Comparison of ENCODE assay signal across 9 mouse cellular contexts in the genomic region with DNA sequence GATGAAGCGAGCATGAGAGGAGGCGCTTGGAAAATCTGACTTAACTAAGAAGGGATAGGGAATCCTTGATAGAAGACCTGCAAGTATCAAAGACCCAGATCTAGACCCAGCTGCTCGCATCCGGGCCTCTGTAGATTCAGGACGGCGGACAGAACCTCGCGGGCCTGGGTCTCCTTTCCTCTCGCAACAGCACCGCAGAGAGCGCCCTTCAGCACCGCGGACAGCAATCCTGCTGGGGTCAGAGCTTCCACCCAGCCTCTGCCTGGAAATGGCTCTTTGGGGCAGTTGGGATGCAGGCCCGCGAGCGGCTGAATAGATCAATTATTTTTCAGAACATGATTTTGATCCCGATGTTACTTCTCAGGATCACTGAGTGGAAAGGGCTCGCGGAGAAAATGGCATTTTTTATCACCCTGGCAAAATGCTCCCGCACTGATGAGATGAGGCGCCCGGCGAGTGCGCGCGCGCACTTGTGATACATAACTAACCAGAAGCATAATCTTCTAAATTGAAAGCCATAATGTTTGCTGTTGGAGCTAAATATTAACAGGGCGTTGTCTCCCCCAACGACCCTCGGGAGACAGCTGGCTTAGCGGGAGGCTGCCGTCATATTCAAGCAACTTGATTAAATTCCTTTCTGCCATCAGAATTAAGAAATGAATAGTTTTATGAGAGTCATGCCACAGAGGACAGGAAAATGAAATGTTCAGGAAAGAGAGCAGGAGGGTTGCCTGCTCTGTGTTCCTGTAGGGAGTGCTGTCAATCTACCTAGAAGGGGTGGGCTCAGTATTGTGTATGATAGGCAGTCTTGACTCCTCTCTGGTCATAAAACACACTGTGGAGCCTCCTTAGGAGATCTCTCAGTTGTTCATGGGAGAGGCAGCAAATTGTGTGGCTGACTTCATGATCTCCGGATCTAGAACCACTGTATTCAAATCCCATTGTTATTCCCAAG.
DNase-seq lines count a peak whose midpoint lies in the region; ATAC-seq and TF ChIP-seq lines count a peak whose summit lies in the region.
"Had no signal": no experiment of that assay in that cellular context is flagged by ENCODE, and none has a peak within 500 bp of the region (broad histone marks: within the 10 kb centered on the region; RNA-seq: fewer than 3 reads in every experiment).

No protein-coding gene starts in this region.

- H3K36me3 ChIP-seq in hindbrain, embryonic 13.5 days: no peaks in the 10 kb centered on the region
- no peaks in the 10 kb centered on the region for H3K36me3 ChIP-seq in liver, embryonic 14.5 days (replicated peaks; ENCODE audit: control insufficient read depth, insufficient read depth, low read depth)
- H3K36me3 ChIP-seq in neural tube, embryonic 15.5 days: no peaks in the 10 kb centered on the region

- no peaks in the 10 kb centered on the region for H3K9me3 ChIP-seq in hindbrain, embryonic 13.5 days
- no peaks in the 10 kb centered on the region for H3K9me3 ChIP-seq in liver, embryonic 14.5 days (ENCODE audit: control insufficient read depth, low read length)
- H3K9me3 ChIP-seq in neural tube, embryonic 15.5 days (replicated peaks): no peaks in the 10 kb centered on the region

- H3K4me1 ChIP-seq in hindbrain, embryonic 13.5 days (replicated peaks): peaks cover 30% of the 10 kb centered on the region
- no peaks in the 10 kb centered on the region for H3K4me1 ChIP-seq in liver, embryonic 14.5 days (replicated peaks; ENCODE audit: control insufficient read depth in 2 of 2, insufficient read depth in 2 of 2, low read length in 1 of 2)
- H3K4me1 ChIP-seq in neural tube, embryonic 15.5 days: peaks cover 31% of the 10 kb centered on the region
- H3K4me1 ChIP-seq: megakaryocyte, embryonic 14.5 days had no signal

- H3K4me2 ChIP-seq in hindbrain, embryonic 13.5 days: peak overlapping the region; percentile 36
- H3K4me2 ChIP-seq in liver, embryonic 14.5 days (ENCODE audit: low read depth): no peak overlapping the region
- H3K4me2 ChIP-seq in neural tube, embryonic 15.5 days: peak overlapping the region; percentile 48

- H3K27ac ChIP-seq in hindbrain, embryonic 13.5 days: peak overlapping the region; percentile 66
- no peak overlapping the region for H3K27ac ChIP-seq in liver, embryonic 14.5 days
- peak overlapping the region; percentile 70 for H3K27ac ChIP-seq in neural tube, embryonic 15.5 days (replicated peaks)

- H3K4me3 ChIP-seq in hindbrain, embryonic 13.5 days: peak overlapping the region; percentile 8
- H3K4me3 ChIP-seq in liver, embryonic 14.5 days (ENCODE audit: insufficient read depth in 1 of 2, low read depth in 2 of 2, low read length in 2 of 2): no peak overlapping the region
- H3K4me3 ChIP-seq in neural tube, embryonic 15.5 days (replicated peaks): no peak overlapping the region
- H3K4me3 ChIP-seq: megakaryocyte, embryonic 14.5 days had no signal

- ATAC-seq in cerebellum, adult (ENCODE audit: insufficient number of reproducible peaks, low FRiP score, low TSS enrichment): no peak
- no peak for ATAC-seq in hindbrain, embryonic 13.5 days (ENCODE audit: low FRiP score)
- ATAC-seq in liver, embryonic 14.5 days (ENCODE audit: insufficient read depth): no peak
- ATAC-seq in neural tube, embryonic 15.5 days (ENCODE audit: low FRiP score): peak; percentile 53
- ATAC-seq in frontal cortex, adult (ENCODE audit: low TSS enrichment): no peak

- peak overlapping the region; percentile 40; the same call in 1 of the 2 replicates for H3K9ac ChIP-seq in hindbrain, embryonic 13.5 days
- no peak overlapping the region for H3K9ac ChIP-seq in liver, embryonic 14.5 days (replicated peaks)
- no peak overlapping the region for H3K9ac ChIP-seq in neural tube, embryonic 15.5 days (replicated peaks)

- 14% methylated on average over 33 of the region's 33 CpGs for WGBS in hindbrain, embryonic 13.5 days
- WGBS in liver, embryonic 14.5 days (ENCODE audit: insufficient replicate concordance): 22% methylated on average over 33 of the region's 33 CpGs
- 8% methylated on average over 33 of the region's 33 CpGs for WGBS in neural tube, embryonic 15.5 days

- DNase-seq in cerebellum, postnatal 25 days: peak; percentile 15 to 43
- DNase-seq in ES-CJ7 (ENCODE audit: low read depth, low spot score): peak; percentile 87
- peak; percentile 90 for DNase-seq in embryo, embryonic 9.5 days (ENCODE audit: extremely low spot score)
- peak in 2 of 3 experiments; percentile 1 to 7 for DNase-seq in liver, embryonic 14.5 days (ENCODE audit: low read depth in 3 of 3, low spot score in 3 of 3)

- peaks cover 23% of the 10 kb centered on the region for H3K27me3 ChIP-seq in hindbrain, embryonic 13.5 days
- no peaks in the 10 kb centered on the region for H3K27me3 ChIP-seq in liver, embryonic 14.5 days (ENCODE audit: control insufficient read depth, insufficient read depth, low read length)
- H3K27me3 ChIP-seq in neural tube, embryonic 15.5 days (replicated peaks): 0 out of 2 replicates have a peak, but pooled peaks cover 2% of the 10 kb centered on the region

- no peak for TF ChIP-seq EP300 in liver, embryonic 14.5 days (IDR thresholded peaks at IDR 0.05; ENCODE audit: low read depth)

- TF ChIP-seq CTCF in liver, embryonic 14.5 days (IDR thresholded peaks at IDR 0.05; ENCODE audit: low read depth): no peak

Comparison
In these comparisons a context has a peak if more than half of its experiments do, and no peak if none do; other contexts are left out.
1. DNase-seq: peak in every context shown above with its lines; median percentile 90 in embryo, embryonic 9.5 days; 87 in ES-CJ7; 29 in cerebellum, postnatal 25 days; 4 in liver, embryonic 14.5 days.